Mouse (Mus musculus) right cerebral cortex, adult 18-20 months (tissue): ENCODE data around the gene Phf21b.

ENCODE experiments used
- DNase-seq: peaks from one replicate; pipeline ENCODE4 v3.0.0; 2022; ENCODE audit warnings: mixed read lengths

Gene Phf21b

GRCm38 (mm10) chr15:84844831-84845230, 11.0 kb downstream of the Phf21b start:
- DNase-seq: no peak

GRCm38 (mm10) chr15:84843034-84843433, 12.8 kb downstream of the Phf21b start:
- DNase-seq: no peak

- no peak for DNase-seq
These were observed 13.7 kb downstream of the Phf21b start for GRCm38 (mm10) chr15:84841925-84842821.

GRCm38 (mm10) chr15:84840560-84840959, 15.3 kb downstream of the Phf21b start:
- DNase-seq: no peak

- DNase-seq: no peak
These were observed 16.3 kb downstream of the Phf21b start for GRCm38 (mm10) chr15:84839521-84839920.

GRCm38 (mm10) chr15:84837896-84838295, 18.0 kb downstream of the Phf21b start:
- no peak for DNase-seq

- DNase-seq: peak; percentile 33
These were observed 26.4 kb downstream of the Phf21b start for GRCm38 (mm10) chr15:84829416-84829815.

- DNase-seq: no peak
These were observed 27.2 kb downstream of the Phf21b start for GRCm38 (mm10) chr15:84828603-84829002.

- DNase-seq: peak; percentile 63
These were observed 32.8 kb downstream of the Phf21b start for GRCm38 (mm10) chr15:84823086-84823485.

- peak; percentile 51 for DNase-seq
These were observed 35.0 kb downstream of the Phf21b start for GRCm38 (mm10) chr15:84820811-84821210.

- no peak for DNase-seq
These were observed 37.6 kb downstream of the Phf21b start for GRCm38 (mm10) chr15:84818284-84818683.

GRCm38 (mm10) chr15:84817589-84817988, 38.3 kb downstream of the Phf21b start:
- DNase-seq: no peak

- no peak for DNase-seq
These were observed 40.7 kb downstream of the Phf21b start for GRCm38 (mm10) chr15:84815171-84815570.

GRCm38 (mm10) chr15:84812831-84813357, 43.0 kb downstream of the Phf21b start:
- DNase-seq: peak; percentile 23

GRCm38 (mm10) chr15:84811126-84811525, 44.7 kb downstream of the Phf21b start:
- DNase-seq: no peak

- no peak for DNase-seq
These were observed 46.4 kb downstream of the Phf21b start for GRCm38 (mm10) chr15:84809275-84809952.

- DNase-seq: peak; percentile 67
These were observed 52.2 kb downstream of the Phf21b start for GRCm38 (mm10) chr15:84803685-84804084.

- DNase-seq: no peak
These were observed 55.7 kb downstream of the Phf21b start for GRCm38 (mm10) chr15:84800132-84800531.

- DNase-seq: no peak
These were observed 62.2 kb downstream of the Phf21b start for GRCm38 (mm10) chr15:84793649-84794048.

- no peak for DNase-seq
These were observed 68.7 kb downstream of the Phf21b start for GRCm38 (mm10) chr15:84787161-84787560.

GRCm38 (mm10) chr15:84784812-84785211, 71.0 kb downstream of the Phf21b start:
- DNase-seq: no peak

- no peak for DNase-seq
These were observed 77.3 kb downstream of the Phf21b start for GRCm38 (mm10) chr15:84778587-84778986.

- DNase-seq: peak; percentile 40
These were observed 80.3 kb downstream of the Phf21b start for GRCm38 (mm10) chr15:84775421-84776174.
